ENCODE assay signal across 10 mouse cellular contexts in the genomic region with DNA sequence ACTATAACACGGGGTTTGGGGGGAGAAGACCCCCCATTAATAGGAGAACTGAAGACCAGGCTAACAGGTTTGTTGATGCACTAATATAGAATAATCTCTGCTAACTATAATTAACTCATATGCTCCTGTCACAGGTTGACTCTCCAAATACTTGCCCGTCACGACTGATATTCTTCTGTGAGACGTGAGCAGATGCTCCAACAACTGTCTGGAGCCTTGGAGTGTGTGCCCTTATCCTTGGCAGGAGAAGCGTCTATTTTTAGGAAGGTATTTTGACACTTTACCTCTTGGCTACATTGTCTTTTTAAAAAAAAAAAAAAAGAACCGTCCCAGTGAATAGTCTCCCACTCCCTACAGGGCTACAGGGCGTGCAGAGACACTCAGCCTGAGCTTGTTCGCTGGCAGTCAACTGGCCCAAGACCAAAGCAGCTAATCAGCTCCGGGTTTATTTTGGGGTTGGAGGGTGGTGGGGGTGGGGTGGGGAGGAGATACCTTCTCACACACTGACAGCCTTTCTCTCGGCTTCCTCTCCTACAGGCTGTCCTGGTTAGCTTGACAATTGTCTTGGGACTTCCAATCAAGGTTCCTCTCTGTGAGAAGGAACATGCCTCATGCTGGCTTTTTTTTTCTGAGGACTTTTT.
DNase-seq lines count a peak whose midpoint lies in the region; ATAC-seq and TF ChIP-seq lines count a peak whose summit lies in the region.
"Had no signal": no experiment of that assay in that cellular context is flagged by ENCODE, and none has a peak within 500 bp of the region (broad histone marks: within the 10 kb centered on the region; RNA-seq: fewer than 3 reads in every experiment).

No protein-coding gene starts in this region.

- no peak for TF ChIP-seq EP300 in lung, postnatal 0 days (IDR thresholded peaks at IDR 0.05)

- TF ChIP-seq CTCF in lung, postnatal 0 days (IDR thresholded peaks at IDR 0.05) = no peak

- WGBS in lung, postnatal 0 days = 25% methylated on average over 10 of the region's 10 CpGs
- WGBS in neural tube, embryonic 15.5 days = 48% methylated on average over 10 of the region's 10 CpGs

- H3K4me3 ChIP-seq in lung, postnatal 0 days (ENCODE audit: low read depth, low read length) = no peak overlapping the region
- H3K4me3 ChIP-seq in neural tube, embryonic 15.5 days (replicated peaks) = no peak overlapping the region
- H3K4me3 ChIP-seq: stomach, embryonic 15.5 days had no signal

- peak overlapping the region; percentile 26; the same call in 1 of the 2 replicates for H3K27ac ChIP-seq in lung, postnatal 0 days (ENCODE audit: low read length)
- H3K27ac ChIP-seq in neural tube, embryonic 15.5 days (replicated peaks) = no peak overlapping the region
- H3K27ac ChIP-seq: kidney, postnatal 0 days; stomach, embryonic 15.5 days had no signal

- no peak overlapping the region for H3K9ac ChIP-seq in lung, postnatal 0 days (replicated peaks; ENCODE audit: low read depth)
- no peak overlapping the region for H3K9ac ChIP-seq in neural tube, embryonic 15.5 days (replicated peaks)
- H3K9ac ChIP-seq: stomach, embryonic 15.5 days had no signal

- no peaks in the 10 kb centered on the region for H3K36me3 ChIP-seq in lung, postnatal 0 days (ENCODE audit: insufficient read depth, low read length)
- no peaks in the 10 kb centered on the region for H3K36me3 ChIP-seq in neural tube, embryonic 15.5 days
- H3K36me3 ChIP-seq: stomach, embryonic 15.5 days had no signal

- ATAC-seq in frontal cortex, adult (ENCODE audit: low TSS enrichment) = peak; percentile 67
- peak; percentile 72 for ATAC-seq in lung, postnatal 0 days
- ATAC-seq in neural tube, embryonic 15.5 days (ENCODE audit: low FRiP score) = no peak

- no peak for DNase-seq in frontal cortex, postnatal 25 days (ENCODE audit: low spot score in 2 of 2)
- DNase-seq in lung, postnatal 0 days (ENCODE audit: low spot score) = peak; percentile 45
- no peak for DNase-seq in lung, postnatal 36 days
- DNase-seq in heart, adult 9 months (ENCODE audit: low spot score in 2 of 2) = peak; percentile 44 to 64
- DNase-seq in lung, postnatal 4 days = peak; percentile 33 to 60
- DNase-seq in yolk sac, embryonic 10.5 days (ENCODE audit: low spot score) = no peak

- H3K27me3 ChIP-seq in lung, postnatal 0 days (replicated peaks; ENCODE audit: insufficient read depth, low read length) = no peaks in the 10 kb centered on the region
- H3K27me3 ChIP-seq in neural tube, embryonic 15.5 days (replicated peaks) = no peaks in the 10 kb centered on the region
- H3K27me3 ChIP-seq: stomach, embryonic 15.5 days had no signal

- no peaks in the 10 kb centered on the region for H3K9me3 ChIP-seq in lung, postnatal 0 days (ENCODE audit: low read length)
- no peaks in the 10 kb centered on the region for H3K9me3 ChIP-seq in neural tube, embryonic 15.5 days (replicated peaks)
- H3K9me3 ChIP-seq: stomach, embryonic 15.5 days had no signal

- H3K4me1 ChIP-seq in lung, postnatal 0 days (ENCODE audit: insufficient read depth, low read depth, low read length) = no peaks in the 10 kb centered on the region; the same call in 1 of the 2 replicates
- no peaks in the 10 kb centered on the region for H3K4me1 ChIP-seq in neural tube, embryonic 15.5 days

- H3K4me2 ChIP-seq in lung, postnatal 0 days (replicated peaks; ENCODE audit: low read depth, low read length) = peak overlapping the region; percentile 29
- no peak overlapping the region for H3K4me2 ChIP-seq in neural tube, embryonic 15.5 days
- H3K4me2 ChIP-seq: stomach, embryonic 15.5 days had no signal

Comparison
In these comparisons a context has a peak if more than half of its experiments do, and no peak if none do; other contexts are left out.
1. DNase-seq: peak in lung, postnatal 0 days (single experiment), heart, adult 9 months (2 of 2) and lung, postnatal 4 days (2 of 2); none in frontal cortex, postnatal 25 days (0 of 2), lung, postnatal 36 days (single experiment) and yolk sac, embryonic 10.5 days (single experiment).